Comparison of ENCODE assay signal across 8 mouse cellular contexts in genomic region chr12:16893656-16894395, GRCm38 (mm10). TPM values are rescaled to one million over a fixed set of nuclear protein-coding genes. Genes with fewer than 3 reads are reported as not detected.
DNase-seq lines count a peak whose midpoint lies in the region; ATAC-seq and TF ChIP-seq lines count a peak whose summit lies in the region.

No protein-coding gene starts in this region.

- ATAC-seq in forebrain, embryonic 14.5 days: no peak
- ATAC-seq in limb, embryonic 14.5 days (ENCODE audit: low FRiP score, low read depth): no peak
- peak; percentile 80 for ATAC-seq in monocyte, adult 5-6 weeks (replicated peaks; ENCODE audit: insufficient number of reproducible peaks, low FRiP score, low TSS enrichment, poor library complexity, severe bottlenecking)

- H3K4me2 ChIP-seq in CH12.LX (ENCODE audit: insufficient read depth, low read depth, poor library complexity, severe bottlenecking): peak overlapping the region; percentile 87
- H3K4me2 ChIP-seq in forebrain, embryonic 14.5 days (ENCODE audit: low read length): peak overlapping the region; percentile 86
- peak overlapping the region; percentile 80 for H3K4me2 ChIP-seq in limb, embryonic 14.5 days (replicated peaks; ENCODE audit: low read depth, low read length, severe bottlenecking)

- H3K9me3 ChIP-seq in CH12.LX (replicated peaks; ENCODE audit: low read length): no peaks in the 10 kb centered on the region
- no peaks in the 10 kb centered on the region for H3K9me3 ChIP-seq in forebrain, embryonic 14.5 days (replicated peaks; ENCODE audit: control insufficient read depth, low read length)
- H3K9me3 ChIP-seq in limb, embryonic 14.5 days (ENCODE audit: control insufficient read depth, low read length): no peaks in the 10 kb centered on the region

- DNase-seq in cerebellum, adult 2 months: no peak
- DNase-seq in cerebellum, postnatal 14 days: no peak
- peak; percentile 82 for DNase-seq in CH12.LX (ENCODE audit: extremely low read depth)
- peak; percentile 25 for DNase-seq in forebrain, embryonic 14.5 days (ENCODE audit: low spot score)
- DNase-seq in limb, embryonic 14.5 days (ENCODE audit: low spot score): peak; percentile 31
- no peak for DNase-seq in left cerebral cortex, postnatal 14 days (ENCODE audit: low spot score in 2 of 2)
- no peak for DNase-seq in layer of hippocampus, postnatal 36 days

- TF ChIP-seq POLR2A in cerebellum, adult 2 months (IDR thresholded peaks at IDR 0.05; ENCODE audit: borderline replicate concordance, insufficient read depth, low read length): no peak
- TF ChIP-seq POLR2A in CH12.LX (IDR thresholded peaks at IDR 0.05; ENCODE audit: low read depth, low read length): peak; percentile 41; the same call in 1 of the 2 replicates
- no peak for TF ChIP-seq POLR2A in limb, embryonic 14.5 days (IDR thresholded peaks at IDR 0.05; ENCODE audit: borderline replicate concordance, extremely low read depth, insufficient read depth, insufficient read length)

- in situ Hi-C loops in CH12.LX (cut with MboI; ENCODE audit: low pct_ligation_motif_present, low pct_unique_long_range_greater_than_20kb, low sequenced_read_pairs): no loop called here

- WGBS in cerebellum, adult 2 months: 11% methylated on average over 18 of the region's 18 CpGs
- WGBS in forebrain, embryonic 14.5 days: 4% methylated on average over 18 of the region's 18 CpGs
- 4% methylated on average over 18 of the region's 18 CpGs for WGBS in limb, embryonic 14.5 days

- H3K4me1 ChIP-seq in cerebellum, adult 2 months (ENCODE audit: control insufficient read depth, insufficient read depth, low read length): peaks cover 5% of the 10 kb centered on the region; the same call in 1 of the 2 replicates
- H3K4me1 ChIP-seq in CH12.LX (ENCODE audit: control insufficient read depth in 1 of 2, insufficient read depth in 2 of 2): peaks cover 8 to 23% of the 10 kb centered on the region in 2 experiments
- H3K4me1 ChIP-seq in forebrain, embryonic 14.5 days (ENCODE audit: control insufficient read depth, insufficient read depth, low read length): peaks cover 16% of the 10 kb centered on the region
- peaks cover 22% of the 10 kb centered on the region for H3K4me1 ChIP-seq in limb, embryonic 14.5 days (ENCODE audit: control insufficient read depth, insufficient read depth, low read length)

- no peaks in the 10 kb centered on the region for H3K27me3 ChIP-seq in cerebellum, adult 2 months (ENCODE audit: control insufficient read depth, insufficient read depth, low read length)
- H3K27me3 ChIP-seq in CH12.LX (replicated peaks): no peaks in the 10 kb centered on the region
- H3K27me3 ChIP-seq in forebrain, embryonic 14.5 days (replicated peaks; ENCODE audit: control insufficient read depth, insufficient read depth, low read length): no peaks in the 10 kb centered on the region
- H3K27me3 ChIP-seq in limb, embryonic 14.5 days (ENCODE audit: control insufficient read depth, insufficient read depth, low read length): no peaks in the 10 kb centered on the region

- TF ChIP-seq RAD21 in CH12.LX (IDR thresholded peaks at IDR 0.05; ENCODE audit: low read depth, low read length): no peak; the same call in 1 of the 2 replicates

- peak overlapping the region; percentile 95 for H3K27ac ChIP-seq in cerebellum, adult 2 months (ENCODE audit: insufficient read depth, low read length)
- H3K27ac ChIP-seq in CH12.LX (ENCODE audit: insufficient read depth, low read depth): peak overlapping the region; percentile 98
- peak overlapping the region; percentile 87 for H3K27ac ChIP-seq in forebrain, embryonic 14.5 days (ENCODE audit: low read depth, low read length)
- peak overlapping the region; percentile 95 for H3K27ac ChIP-seq in limb, embryonic 14.5 days (replicated peaks; ENCODE audit: low read depth, low read length)

- H3K9ac ChIP-seq in CH12.LX (ENCODE audit: insufficient read depth, low read depth): peak overlapping the region; percentile 81
- peak overlapping the region; percentile 92 for H3K9ac ChIP-seq in forebrain, embryonic 14.5 days (ENCODE audit: low read length)
- peak overlapping the region; percentile 89 for H3K9ac ChIP-seq in limb, embryonic 14.5 days (ENCODE audit: low read depth, low read length, severe bottlenecking)

- dilution Hi-C loops in CH12.LX (cut with MboI; ENCODE audit: extremely low pct_ligation_motif_present, extremely low pct_unique_long_range_greater_than_20kb, low sequenced_read_pairs): no loop called here

- no peaks in the 10 kb centered on the region for H3K36me3 ChIP-seq in CH12.LX (replicated peaks in 1 of 2; ENCODE audit: control insufficient read depth in 1 of 2, insufficient read depth in 1 of 2, low read length in 1 of 2)
- no peaks in the 10 kb centered on the region for H3K36me3 ChIP-seq in forebrain, embryonic 14.5 days (ENCODE audit: control insufficient read depth, insufficient read depth, low read length)
- no peaks in the 10 kb centered on the region for H3K36me3 ChIP-seq in limb, embryonic 14.5 days (ENCODE audit: control insufficient read depth, insufficient read depth, low read length)

- peak overlapping the region; percentile 65 for H3K4me3 ChIP-seq in cerebellum, adult 2 months (replicated peaks; ENCODE audit: insufficient read depth, low read depth, low read length)
- peak overlapping the region; percentile 45 to 89 (median 82) for H3K4me3 ChIP-seq in CH12.LX (replicated peaks in 1 of 3; ENCODE audit: low read depth in 2 of 3, low read length in 2 of 3, poor library complexity in 1 of 3)
- peak overlapping the region; percentile 88 for H3K4me3 ChIP-seq in forebrain, embryonic 14.5 days (ENCODE audit: low read depth, low read length)
- H3K4me3 ChIP-seq in limb, embryonic 14.5 days (replicated peaks; ENCODE audit: low read length): peak overlapping the region; percentile 88

- TF ChIP-seq CTCF in cerebellum, adult 2 months (IDR thresholded peaks at IDR 0.05; ENCODE audit: borderline replicate concordance, insufficient read depth, low read depth, low read length): no peak
- TF ChIP-seq CTCF in CH12.LX (conservative IDR thresholded peaks at IDR 0.05 in 1 of 2, IDR thresholded peaks at IDR 0.05 in 1 of 2; ENCODE audit: low read depth in 2 of 2, low read length in 2 of 2): no peak

- intact Hi-C loops in left cerebral cortex, postnatal 14 days (cut with DNase I): loop anchor here (5.0 kb wide), 1 partner anchor 77 kb away; no protein-coding TSS in a partner anchor

- H3K79me2 ChIP-seq in CH12.LX (replicated peaks; ENCODE audit: control insufficient read depth, extremely low read depth, insufficient read depth, poor library complexity, severe bottlenecking): peaks cover 32% of the 10 kb centered on the region

- TF ChIP-seq EP300 in CH12.LX (IDR thresholded peaks at IDR 0.05; ENCODE audit: low read length): peak; percentile 74

TF ChIP-seq in CH12.LX, 34 proteins besides CTCF, POLR2A, EP300 and RAD21 (continues in another document):
- TF ChIP-seq NRF1 (IDR thresholded peaks at IDR 0.05; ENCODE audit: low read depth, low read length): no peak
- peak; percentile 82 for TF ChIP-seq MEF2A (IDR thresholded peaks at IDR 0.05; ENCODE audit: borderline replicate concordance, low read depth, low read length)
- peak; percentile 28; the same call in 1 of the 2 replicates for TF ChIP-seq JUND (conservative IDR thresholded peaks at IDR 0.05; ENCODE audit: low read depth, low read length)
- TF ChIP-seq ZKSCAN1 (IDR thresholded peaks at IDR 0.05; ENCODE audit: borderline replicate concordance, low read depth, low read length): no peak
- peak; percentile 80 for TF ChIP-seq IRF4 (IDR thresholded peaks at IDR 0.05; ENCODE audit: low read depth, low read length)
- no peak for TF ChIP-seq JUN (IDR thresholded peaks at IDR 0.05; ENCODE audit: insufficient read depth, low read depth, low read length)
- peak; percentile 15; the same call in 1 of the 2 replicates for TF ChIP-seq CHD2 (IDR thresholded peaks at IDR 0.05; ENCODE audit: low read length)
- TF ChIP-seq MXI1 (IDR thresholded peaks at IDR 0.05; ENCODE audit: low read depth, low read length): peak; percentile 71
- TF ChIP-seq UBTF (IDR thresholded peaks at IDR 0.05; ENCODE audit: low read depth, low read length): no peak; the same call in 1 of the 2 replicates
- TF ChIP-seq ETS1 (conservative IDR thresholded peaks at IDR 0.05; ENCODE audit: low read depth, low read length): peak; percentile 83
- no peak for TF ChIP-seq GABPA (IDR thresholded peaks at IDR 0.05; ENCODE audit: insufficient replicate concordance, low read depth, low read length)
- no peak for TF ChIP-seq RCOR1 (conservative IDR thresholded peaks at IDR 0.05; ENCODE audit: low read depth, low read length)
- TF ChIP-seq ZMIZ1 (IDR thresholded peaks at IDR 0.05; ENCODE audit: low read depth, low read length): peak; percentile 36; the same call in 1 of the 2 replicates
- TF ChIP-seq KAT2A (IDR thresholded peaks at IDR 0.05; ENCODE audit: insufficient replicate concordance, low read length): 0 out of 2 replicates have a peak, but pooled peaks have one; percentile 37
- TF ChIP-seq CHD1 (IDR thresholded peaks at IDR 0.05; ENCODE audit: low read depth, low read length): peak; percentile 96
- TF ChIP-seq BHLHE40 (IDR thresholded peaks at IDR 0.05; ENCODE audit: low read depth, low read length): peak; percentile 51
- TF ChIP-seq E2F4 (IDR thresholded peaks at IDR 0.05; ENCODE audit: insufficient replicate concordance, low read depth, low read length): 0 out of 2 replicates have a peak, but pooled peaks have one; percentile 26
- TF ChIP-seq NELFE (IDR thresholded peaks at IDR 0.05; ENCODE audit: low read depth, low read length): peak; percentile 58
- peak; percentile 76 for TF ChIP-seq POLR2AphosphoS2 (IDR thresholded peaks at IDR 0.05; ENCODE audit: low read depth, low read length)
- no peak for TF ChIP-seq SMC3 (IDR thresholded peaks at IDR 0.05; ENCODE audit: low read depth, low read length)
- peak; percentile 50 for TF ChIP-seq HCFC1 (IDR thresholded peaks at IDR 0.05; ENCODE audit: low read depth, low read length)
- peak; percentile 78 for TF ChIP-seq SIN3A (IDR thresholded peaks at IDR 0.05; ENCODE audit: low read length)
- peak; percentile 44; the same call in 1 of the 2 replicates for TF ChIP-seq MAX (IDR thresholded peaks at IDR 0.05; ENCODE audit: low read length)

RNA-seq across cellular contexts. Expression of gene Rock2, which starts 0.9 kb away (rescaled TPM):
- 37.5 and 39.1 TPM in 2 replicates for polyA plus RNA-seq in cerebellum, adult 2 months (2012; rRNA removed)
- total RNA-seq in CH12.LX (2012; rRNA removed) (34.9 and 39.1 TPM in 2 replicates), CH12.LX (2014; rRNA removed) (40.3 and 45.7 TPM in 2 replicates)
- polyA plus RNA-seq in CH12.LX (2012; ENCODE audit: insufficient read length, low read depth): 49.3 and 49.9 TPM in 2 replicates
- 12.1 and 13.8 TPM in 2 replicates for polyA plus RNA-seq in forebrain, embryonic 14.5 days (2014; fragmentation: Nextera tagmentation; extraction: Ambion mirVana)
- polyA plus RNA-seq in limb, embryonic 14.5 days (2012; rRNA removed): 14.8 and 18.3 TPM in 2 replicates
- 18.2 and 19.1 TPM in 2 replicates for polyA plus RNA-seq in limb, embryonic 14.5 days (2014; fragmentation: Nextera tagmentation; extraction: Ambion mirVana)
- total RNA-seq in monocyte, adult 5-6 weeks (2017): 78.4 to 114 TPM (median 84.2 TPM) in 3 replicates
- 10 to 100 TPM; 91.6 to 95.2 TPM for total RNA-seq in left cerebral cortex, postnatal 14 days (2021)
- total RNA-seq in layer of hippocampus, postnatal 36 days (2021): 100 to 1,000 TPM; 136 to 137 TPM

Comparison
In these comparisons a context has a peak if more than half of its experiments do, and no peak if none do; other contexts are left out.
1. DNase-seq: peak in CH12.LX (single experiment), forebrain, embryonic 14.5 days (single experiment) and limb, embryonic 14.5 days (single experiment); none in cerebellum, adult 2 months (0 of 2), cerebellum, postnatal 14 days (0 of 2), left cerebral cortex, postnatal 14 days (0 of 2) and layer of hippocampus, postnatal 36 days (0 of 2).
2. Peak in every context shown above with its lines, with median percentiles within 50 percentile points of each other: H3K27ac ChIP-seq, H3K4me3 ChIP-seq, H3K4me2 ChIP-seq and H3K9ac ChIP-seq.